ENCODE assay signal across 10 mouse cellular contexts in the genomic region with DNA sequence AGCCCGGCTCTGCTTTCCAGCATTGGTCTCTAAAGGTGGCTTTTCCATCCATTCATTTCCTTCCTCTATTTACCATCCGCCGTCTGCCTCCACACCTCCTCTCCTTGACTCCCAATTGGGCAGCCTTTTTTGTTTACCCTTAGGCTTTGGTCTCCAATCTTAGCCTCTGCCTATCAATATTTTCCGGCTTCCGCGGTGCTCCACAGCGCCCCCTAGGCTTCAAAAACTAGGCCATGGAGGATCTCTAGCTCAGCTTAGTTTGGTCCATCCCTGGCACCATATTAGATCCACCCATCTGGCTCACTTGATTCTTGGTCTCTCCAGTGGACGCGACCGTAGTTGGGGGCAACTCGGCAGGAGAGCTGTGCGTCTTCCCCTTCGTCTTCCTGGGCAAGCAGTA. TPM values are rescaled to one million over a fixed set of nuclear protein-coding genes. Genes with fewer than 3 reads are reported as not detected.
DNase-seq lines count a peak whose midpoint lies in the region; ATAC-seq and TF ChIP-seq lines count a peak whose summit lies in the region.
"Had no signal": no experiment of that assay in that cellular context is flagged by ENCODE, and none has a peak within 500 bp of the region (broad histone marks: within the 10 kb centered on the region; RNA-seq: fewer than 3 reads in every experiment).

No protein-coding gene starts in this region.

- WGBS in limb, embryonic 11.5 days = 24% methylated on average over 13 of the region's 13 CpGs
- WGBS in limb, embryonic 10.5 days = 28% methylated on average over 13 of the region's 13 CpGs
- 29% methylated on average over 13 of the region's 13 CpGs for WGBS in hindbrain, postnatal 0 days

- TF ChIP-seq CTCF in ES-Bruce4 (IDR thresholded peaks at IDR 0.05; ENCODE audit: low read depth, low read length) = peak; percentile 65
- TF ChIP-seq CTCF in hindbrain, postnatal 0 days (IDR thresholded peaks at IDR 0.05; ENCODE audit: low read depth) = peak; percentile 64

- TF ChIP-seq POLR2A in ES-Bruce4 (IDR thresholded peaks at IDR 0.05; ENCODE audit: insufficient read depth, low read length) = no peak

- no peak overlapping the region for H3K9ac ChIP-seq in limb, embryonic 11.5 days (ENCODE audit: low read length)
- H3K9ac ChIP-seq in ES-Bruce4 (ENCODE audit: low read depth, poor library complexity, severe bottlenecking) = peak overlapping the region; percentile 12
- H3K9ac ChIP-seq in hindbrain, postnatal 0 days (replicated peaks; ENCODE audit: low read length) = no peak overlapping the region
- H3K9ac ChIP-seq: stomach, embryonic 15.5 days had no signal

- peak; percentile 40 for DNase-seq in embryo, embryonic 9.5 days (ENCODE audit: extremely low spot score)
- no peak for DNase-seq in embryo, embryonic 10 days (ENCODE audit: low spot score)
- DNase-seq in limb, embryonic 11.5 days (ENCODE audit: low spot score) = peak; percentile 52
- no peak for DNase-seq in limb, embryonic 10.5 days (ENCODE audit: low spot score)
- peak; percentile 38 for DNase-seq in hindbrain, postnatal 0 days (ENCODE audit: low spot score)
- DNase-seq in right cerebral cortex, postnatal 14 days = no peak
- DNase-seq: left cerebral cortex, postnatal 4 days had no signal

- peaks cover 49% of the 10 kb centered on the region for H3K27me3 ChIP-seq in limb, embryonic 11.5 days (ENCODE audit: control insufficient read depth, insufficient read depth, low read length)
- H3K27me3 ChIP-seq in limb, embryonic 10.5 days (ENCODE audit: low read depth, poor library complexity, severe bottlenecking) = peaks cover 90% of the 10 kb centered on the region
- H3K27me3 ChIP-seq in ES-Bruce4 (ENCODE audit: control insufficient read depth, insufficient read depth, low read length, poor library complexity, severe bottlenecking) = no peaks in the 10 kb centered on the region
- peaks cover 24% of the 10 kb centered on the region for H3K27me3 ChIP-seq in hindbrain, postnatal 0 days (ENCODE audit: insufficient read depth, low read length)

- H3K4me3 ChIP-seq in limb, embryonic 11.5 days (ENCODE audit: low read depth, low read length) = no peak overlapping the region
- no peak overlapping the region for H3K4me3 ChIP-seq in limb, embryonic 10.5 days
- H3K4me3 ChIP-seq in ES-Bruce4 (ENCODE audit: low read depth, low read length) = peak overlapping the region; percentile 67
- no peak overlapping the region for H3K4me3 ChIP-seq in hindbrain, postnatal 0 days (ENCODE audit: low read length)
- H3K4me3 ChIP-seq: stomach, embryonic 15.5 days had no signal

- H3K9me3 ChIP-seq in limb, embryonic 11.5 days (ENCODE audit: control insufficient read depth, low read length) = no peaks in the 10 kb centered on the region
- no peaks in the 10 kb centered on the region for H3K9me3 ChIP-seq in limb, embryonic 10.5 days (replicated peaks)
- H3K9me3 ChIP-seq in ES-Bruce4 (replicated peaks; ENCODE audit: control insufficient read depth, insufficient read depth, low read length, poor library complexity, severe bottlenecking) = no peaks in the 10 kb centered on the region
- no peaks in the 10 kb centered on the region for H3K9me3 ChIP-seq in hindbrain, postnatal 0 days (ENCODE audit: low read length)
- H3K9me3 ChIP-seq: stomach, embryonic 15.5 days had no signal

- no peak overlapping the region for H3K27ac ChIP-seq in limb, embryonic 11.5 days (replicated peaks; ENCODE audit: low read depth, low read length)
- no peak overlapping the region for H3K27ac ChIP-seq in limb, embryonic 10.5 days
- no peak overlapping the region for H3K27ac ChIP-seq in ES-Bruce4 (ENCODE audit: insufficient read depth, low read length)
- H3K27ac ChIP-seq in hindbrain, postnatal 0 days = no peak overlapping the region
- H3K27ac ChIP-seq: stomach, embryonic 15.5 days had no signal

- no peaks in the 10 kb centered on the region for H3K36me3 ChIP-seq in limb, embryonic 11.5 days (ENCODE audit: control insufficient read depth, insufficient read depth, low read length)
- H3K36me3 ChIP-seq in limb, embryonic 10.5 days = no peaks in the 10 kb centered on the region
- H3K36me3 ChIP-seq in ES-Bruce4 (ENCODE audit: control insufficient read depth, insufficient read depth, low read length, poor library complexity, severe bottlenecking) = no peaks in the 10 kb centered on the region
- H3K36me3 ChIP-seq in hindbrain, postnatal 0 days (ENCODE audit: insufficient read depth, low read length) = no peaks in the 10 kb centered on the region
- H3K36me3 ChIP-seq: stomach, embryonic 15.5 days had no signal

- ATAC-seq in limb, embryonic 11.5 days (ENCODE audit: insufficient number of reproducible peaks, low FRiP score, low TSS enrichment, low read depth) = no peak
- ATAC-seq in hindbrain, postnatal 0 days = no peak
- no peak for ATAC-seq in erythroblast, adult 5-6 weeks (replicated peaks; ENCODE audit: low FRiP score, poor library complexity, severe bottlenecking)

- peaks cover 5% of the 10 kb centered on the region; the same call in 1 of the 2 replicates for H3K4me1 ChIP-seq in limb, embryonic 11.5 days (ENCODE audit: control insufficient read depth, insufficient read depth, low read length)
- peaks cover 33% of the 10 kb centered on the region for H3K4me1 ChIP-seq in limb, embryonic 10.5 days
- peaks cover 6% of the 10 kb centered on the region for H3K4me1 ChIP-seq in ES-Bruce4 (ENCODE audit: control insufficient read depth, insufficient read depth, low read length)
- H3K4me1 ChIP-seq in hindbrain, postnatal 0 days (ENCODE audit: insufficient read depth, low read length) = no peaks in the 10 kb centered on the region

- no peak for TF ChIP-seq EP300 in ES-Bruce4 (IDR thresholded peaks at IDR 0.05; ENCODE audit: insufficient read depth, low read depth, low read length)

- no peak overlapping the region for H3K4me2 ChIP-seq in limb, embryonic 11.5 days (ENCODE audit: low read depth, severe bottlenecking)
- no peak overlapping the region for H3K4me2 ChIP-seq in hindbrain, postnatal 0 days (ENCODE audit: low read depth, low read length)
- H3K4me2 ChIP-seq: stomach, embryonic 15.5 days had no signal

RNA-seq across cellular contexts. Expression of a gene that starts 9.9 kb away (rescaled TPM):
- polyA plus RNA-seq in limb, embryonic 11.5 days (2014; fragmentation: Nextera tagmentation; extraction: Ambion mirVana) = 0.21 and 0.47 TPM in 2 replicates
- polyA plus RNA-seq in limb, embryonic 10.5 days (2016; fragmentation: Nextera tagmentation; extraction: Ambion mirVana) = 0.31 and 0.33 TPM in 2 replicates
- polyA plus RNA-seq in ES-Bruce4 (2011; ENCODE audit: insufficient read depth, insufficient read length, low read depth, missing spikeins) = 5.8 and 6.2 TPM in 2 replicates
- 8.8 and 14.4 TPM in 2 replicates for total RNA-seq in hindbrain, postnatal 0 days (2014; rRNA removed)
- polyA plus RNA-seq in hindbrain, postnatal 0 days (2015; fragmentation: Nextera tagmentation; extraction: Ambion mirVana) = 6.7 and 7.1 TPM in 2 replicates
- 73.6 and 120 TPM in 2 replicates for total RNA-seq in erythroblast, adult 5-6 weeks (2015; ENCODE audit: low replicate concordance)
- 31.4 and 35.7 TPM in 2 replicates for total RNA-seq in erythroblast, adult 5-6 weeks (2017; ENCODE audit: low replicate concordance)

RNA-seq across cellular contexts. Expression of a gene that starts 10.1 kb away (rescaled TPM):
- polyA plus RNA-seq in limb, embryonic 11.5 days (2014; fragmentation: Nextera tagmentation; extraction: Ambion mirVana) = 0.87 and 0.92 TPM in 2 replicates
- 0.83 and 1.0 TPM in 2 replicates for polyA plus RNA-seq in limb, embryonic 10.5 days (2016; fragmentation: Nextera tagmentation; extraction: Ambion mirVana)
- 1.6 and 1.9 TPM in 2 replicates for polyA plus RNA-seq in ES-Bruce4 (2011; ENCODE audit: insufficient read depth, insufficient read length, low read depth, missing spikeins)
- 257 TPM in 2 replicates for total RNA-seq in hindbrain, postnatal 0 days (2014; rRNA removed)
- polyA plus RNA-seq in hindbrain, postnatal 0 days (2015; fragmentation: Nextera tagmentation; extraction: Ambion mirVana) = 67.1 and 71.0 TPM in 2 replicates
- total RNA-seq in erythroblast, adult 5-6 weeks (2015; ENCODE audit: low replicate concordance) = not detected in 2 replicates
- total RNA-seq in erythroblast, adult 5-6 weeks (2017; ENCODE audit: low replicate concordance) = not detected in 2 replicates

RNA-seq across cellular contexts. Expression of a gene that starts 38.9 kb away (rescaled TPM):
- polyA plus RNA-seq in limb, embryonic 11.5 days (2014; fragmentation: Nextera tagmentation; extraction: Ambion mirVana) = 12.1 and 16.3 TPM in 2 replicates
- 18.0 and 21.3 TPM in 2 replicates for polyA plus RNA-seq in limb, embryonic 10.5 days (2016; fragmentation: Nextera tagmentation; extraction: Ambion mirVana)
- polyA plus RNA-seq in ES-Bruce4 (2011; ENCODE audit: insufficient read depth, insufficient read length, low read depth, missing spikeins) = 9.1 and 10.6 TPM in 2 replicates
- 26.5 and 28.3 TPM in 2 replicates for total RNA-seq in hindbrain, postnatal 0 days (2014; rRNA removed)
- 9.0 and 9.2 TPM in 2 replicates for polyA plus RNA-seq in hindbrain, postnatal 0 days (2015; fragmentation: Nextera tagmentation; extraction: Ambion mirVana)
- total RNA-seq in erythroblast, adult 5-6 weeks (2015; ENCODE audit: low replicate concordance) = 13.4 and 17.9 TPM in 2 replicates
- 9.9 and 10.3 TPM in 2 replicates for total RNA-seq in erythroblast, adult 5-6 weeks (2017; ENCODE audit: low replicate concordance)

Comparison
In these comparisons a context has a peak if more than half of its experiments do, and no peak if none do; other contexts are left out.
1. DNase-seq: peak in embryo, embryonic 9.5 days (single experiment), limb, embryonic 11.5 days (single experiment) and hindbrain, postnatal 0 days (single experiment); none in embryo, embryonic 10 days (single experiment), limb, embryonic 10.5 days (single experiment) and right cerebral cortex, postnatal 14 days (single experiment).
2. RNA of a gene that starts 10.1 kb away (polyA plus RNA-seq): 67.1 to 71.0 TPM in hindbrain, postnatal 0 days; 1.6 to 1.9 TPM in ES-Bruce4, 0.87 to 0.92 TPM in limb, embryonic 11.5 days and 0.83 to 1.0 TPM in limb, embryonic 10.5 days; every median in the first group is over 10 times any median in the second.